Mouse (Mus musculus): ENCODE results near the gene Elane. TPM values are rescaled to one million over a fixed set of nuclear protein-coding genes. Genes with fewer than 3 reads are reported as not detected.

Elane gene
- total and polyA plus RNA-seq, 2 experiments from 2014 or later: not detected

DNA sequence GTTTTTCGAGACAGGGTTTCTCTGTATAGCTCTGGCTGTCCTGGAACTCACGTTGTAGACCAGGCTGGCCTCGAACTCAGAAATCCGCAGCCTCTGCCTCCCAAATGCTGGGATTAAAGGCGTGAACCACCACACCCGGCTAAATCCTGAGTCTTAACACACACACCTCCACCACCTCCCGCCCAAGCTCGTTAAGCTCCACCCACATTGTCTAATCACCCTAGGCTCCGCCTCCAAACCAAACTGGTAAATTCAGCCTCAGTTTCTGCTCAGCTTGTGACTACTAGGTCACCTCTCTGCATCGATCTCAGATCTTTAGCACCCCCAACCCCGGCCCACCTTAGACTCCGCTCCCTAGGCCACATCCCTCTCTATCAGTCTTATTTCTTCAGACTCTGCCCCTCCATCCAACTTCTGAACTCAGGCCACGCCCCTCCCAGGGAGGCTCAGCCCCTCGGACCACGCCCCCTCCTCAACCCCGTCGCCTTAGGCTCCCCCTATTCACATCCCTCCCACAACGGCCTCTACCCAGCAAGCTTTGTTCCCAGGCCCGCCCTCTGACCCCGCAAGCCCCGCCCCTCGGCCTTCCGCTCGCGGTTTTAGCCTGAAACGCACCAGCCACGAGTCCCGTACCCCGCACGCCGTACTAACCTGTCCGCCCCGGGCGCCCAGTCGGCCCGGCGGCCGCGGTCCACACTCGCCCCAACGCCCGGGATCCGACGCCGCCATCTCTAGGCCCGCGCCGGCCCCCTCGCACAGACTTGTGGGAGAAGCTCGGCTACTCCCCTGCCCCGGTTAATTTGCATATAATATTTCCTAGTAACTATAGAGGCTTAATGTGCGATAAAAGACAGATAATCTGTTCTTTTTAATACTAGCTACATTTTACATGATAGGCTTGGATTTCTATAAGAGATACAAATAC, 22.4 kb downstream of the Elane start, which contains the start of gene Med16:
Gene Med16, minus strand, starts transcription at position 757 of the 925 bp plus-strand sequence.
- Histone ChIP-seq H3K9me3 (ENCODE audit: low read length) (no peaks in the 10 kb centered on the region), H3K4me3 (ENCODE audit: low read depth, low read length) (peak within 1 kb of the TSS; percentile 69), H3K27me3 (ENCODE audit: insufficient read depth, low read length) (no peaks in the 10 kb centered on the region), H3K4me1 (ENCODE audit: insufficient read depth) (peaks cover 3% of the 10 kb centered on the region; the same call in 1 of the 2 replicates), H3K27ac (ENCODE audit: low read depth, low read length) (peak within 1 kb of the TSS; percentile 97), H3K36me3 (ENCODE audit: insufficient read depth) (peaks cover 41% of the 10 kb centered on the region), H3K4me2 (ENCODE audit: low read depth) (peak within 1 kb of the TSS; percentile 45), H3K9ac (peak within 1 kb of the TSS; percentile 94)
- WGBS: under 1% methylated on average over 52 of the region's 52 CpGs
- no peak for TF ChIP-seq CTCF (IDR thresholded peaks at IDR 0.05; ENCODE audit: low read depth)
- DNase-seq (peak; percentile 95), ATAC-seq (peak; percentile 94)

DNA sequence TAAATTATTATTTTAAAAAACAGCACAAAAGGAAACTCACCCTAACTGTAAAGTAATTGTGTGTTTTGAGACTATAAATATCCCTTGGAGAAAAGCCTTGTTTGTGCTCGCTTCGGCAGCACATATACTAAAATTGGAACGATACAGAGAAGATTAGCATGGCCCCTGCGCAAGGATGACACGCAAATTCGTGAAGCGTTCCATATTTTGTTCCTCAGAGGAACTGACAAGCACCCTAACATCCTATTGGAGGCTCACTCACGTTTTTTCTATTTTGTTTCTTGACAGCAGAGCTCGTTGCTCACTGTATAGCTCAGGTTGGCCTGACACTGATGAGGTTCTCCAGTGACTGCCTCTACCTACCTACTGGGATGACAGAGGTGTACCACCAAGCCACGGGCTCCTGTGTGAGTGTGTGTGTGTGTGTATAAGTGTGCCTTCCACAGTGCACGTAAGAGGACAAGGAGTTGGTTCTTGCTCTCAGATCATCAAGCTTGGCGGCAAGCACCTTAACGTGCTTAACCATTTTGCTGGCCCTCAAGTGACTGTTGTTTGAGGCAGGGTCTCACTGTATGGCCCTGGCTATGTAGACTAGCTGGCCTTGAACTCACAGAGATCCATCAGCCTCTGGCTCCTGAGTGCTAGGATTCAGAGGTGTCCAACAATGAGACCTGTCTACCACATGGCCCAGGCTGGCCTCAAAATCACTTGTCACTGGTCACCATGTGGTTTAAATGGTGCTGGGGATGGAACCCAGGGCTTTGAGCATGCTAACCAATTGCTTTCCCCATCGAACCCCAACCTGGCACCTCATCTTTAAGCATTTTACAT, 23.3 kb downstream of the Elane start:
- DNase-seq (peak; percentile 83), ATAC-seq (peak; percentile 71)
- Histone ChIP-seq H3K27me3 (ENCODE audit: insufficient read depth, low read length) (no peaks in the 10 kb centered on the region), H3K4me1 (ENCODE audit: insufficient read depth) (peaks cover 3% of the 10 kb centered on the region; the same call in 1 of the 2 replicates), H3K4me3 (ENCODE audit: low read depth, low read length) (peak overlapping the region; percentile 69), H3K36me3 (ENCODE audit: insufficient read depth) (peaks cover 38% of the 10 kb centered on the region), H3K27ac (ENCODE audit: low read depth, low read length) (peak overlapping the region; percentile 97), H3K9ac (peak overlapping the region; percentile 94), H3K9me3 (ENCODE audit: low read length) (no peaks in the 10 kb centered on the region), H3K4me2 (ENCODE audit: low read depth) (peak overlapping the region; percentile 45)
- WGBS: 17% methylated on average over 14 of the region's 14 CpGs
- TF ChIP-seq CTCF (IDR thresholded peaks at IDR 0.05; ENCODE audit: low read depth): no peak

GRCm38 (mm10) chr10:79910556-79910955, 24.5 kb downstream of the Elane start, which contains the start of gene Gm26602:
Gm26602 (plus strand) TSS chr10:79910856.
- Histone ChIP-seq H3K4me2 (ENCODE audit: low read depth) (peak within 1 kb of the TSS; percentile 45), H3K36me3 (ENCODE audit: insufficient read depth) (peaks cover 29% of the 10 kb centered on the region; the same call in 1 of the 2 replicates), H3K27ac (ENCODE audit: low read depth, low read length) (peak within 1 kb of the TSS; percentile 97), H3K4me3 (ENCODE audit: low read depth, low read length) (no peak within 1 kb of the TSS), H3K9ac (peak within 1 kb of the TSS; percentile 94; the same call in 1 of the 2 replicates), H3K4me1 (ENCODE audit: insufficient read depth) (peaks cover 6% of the 10 kb centered on the region), H3K27me3 (ENCODE audit: insufficient read depth, low read length) (no peaks in the 10 kb centered on the region), H3K9me3 (ENCODE audit: low read length) (no peaks in the 10 kb centered on the region)
- WGBS: 95% methylated on average over 4 of the region's 4 CpGs
- ATAC-seq: no peak
- TF ChIP-seq CTCF (IDR thresholded peaks at IDR 0.05; ENCODE audit: low read depth): no peak
- DNase-seq: no peak

DNA sequence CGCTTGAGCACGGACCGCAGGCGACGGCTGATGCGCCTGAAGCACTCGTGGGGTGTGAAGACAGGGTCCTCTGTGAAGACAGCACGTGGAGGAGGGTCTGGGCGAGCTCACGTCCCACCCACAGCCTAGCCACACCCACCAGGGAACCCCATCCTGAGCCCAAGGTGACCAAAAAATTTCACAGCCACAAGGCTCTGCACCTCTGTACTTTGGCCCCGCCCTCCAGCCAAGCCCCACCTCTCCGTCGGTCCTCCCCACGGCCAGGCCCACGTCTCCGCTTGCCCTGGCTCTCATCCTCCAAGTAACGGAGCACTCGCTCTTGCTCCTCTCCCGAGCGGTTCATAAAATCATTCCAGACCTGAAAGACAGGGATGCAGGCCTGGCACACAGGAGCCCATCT, 26.4 kb downstream of the Elane start:
- Histone ChIP-seq H3K27me3 (ENCODE audit: insufficient read depth, low read length) (no peaks in the 10 kb centered on the region), H3K4me3 (ENCODE audit: low read depth, low read length) (no peak overlapping the region), H3K4me1 (ENCODE audit: insufficient read depth) (peaks cover 16% of the 10 kb centered on the region), H3K9me3 (ENCODE audit: low read length) (no peaks in the 10 kb centered on the region), H3K36me3 (ENCODE audit: insufficient read depth) (peaks cover 17% of the 10 kb centered on the region; the same call in 1 of the 2 replicates), H3K9ac (no peak overlapping the region), H3K27ac (ENCODE audit: low read depth, low read length) (no peak overlapping the region), H3K4me2 (ENCODE audit: low read depth) (no peak overlapping the region)
- TF ChIP-seq CTCF (IDR thresholded peaks at IDR 0.05; ENCODE audit: low read depth): no peak
- ATAC-seq (no peak), DNase-seq (no peak)
- WGBS: 74% methylated on average over 20 of the region's 20 CpGs

DNA sequence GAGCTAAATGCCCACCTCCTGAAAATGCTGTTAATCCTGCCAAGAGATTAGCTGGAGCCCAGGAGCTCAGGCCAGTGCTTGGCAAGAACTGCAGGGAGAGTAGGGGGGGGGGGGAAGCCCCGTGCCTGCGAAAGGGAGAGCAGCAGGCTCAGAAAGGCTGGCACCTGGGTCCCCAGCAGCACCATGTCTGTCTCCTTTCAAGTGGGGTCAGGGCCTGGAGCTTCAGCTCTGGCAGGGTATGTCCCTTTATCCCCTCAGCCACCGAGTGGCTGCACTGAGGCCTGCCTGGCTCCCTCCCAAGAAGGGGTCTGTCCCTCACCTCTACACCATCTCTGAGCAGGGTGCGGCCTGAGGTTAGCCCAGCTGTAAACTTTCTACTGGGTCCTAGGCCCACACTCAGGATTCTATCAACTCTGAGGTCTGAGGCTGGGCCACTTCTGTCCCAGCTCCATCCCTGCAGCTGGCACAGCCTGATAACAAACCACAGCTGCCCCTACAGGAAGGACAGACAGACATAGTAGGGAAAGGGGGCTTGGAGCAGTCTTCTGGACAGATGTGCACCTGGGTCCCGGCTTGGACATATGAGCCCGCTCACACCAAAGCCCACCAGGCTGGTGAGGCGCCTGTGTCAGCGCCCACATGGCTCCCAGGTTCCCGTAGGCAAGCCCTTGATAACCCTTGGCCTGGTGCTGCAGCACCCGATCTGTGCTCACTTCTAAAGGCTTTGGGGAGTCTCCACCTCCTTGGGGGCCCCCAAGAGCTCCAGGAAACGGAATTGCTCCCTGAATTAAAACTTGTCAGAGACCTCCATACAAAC, 28.3 kb downstream of the Elane start:
- H3K27ac ChIP-seq (ENCODE audit: low read depth, low read length): no peak overlapping the region
- no peak overlapping the region for H3K9ac ChIP-seq
- peaks cover 17% of the 10 kb centered on the region for H3K27me3 ChIP-seq (ENCODE audit: insufficient read depth, low read length)
- H3K4me3 ChIP-seq (ENCODE audit: low read depth, low read length): no peak overlapping the region
- H3K9me3 ChIP-seq (ENCODE audit: low read length): no peaks in the 10 kb centered on the region
- peaks cover 17% of the 10 kb centered on the region; the same call in 1 of the 2 replicates for H3K36me3 ChIP-seq (ENCODE audit: insufficient read depth)
- no peak for TF ChIP-seq CTCF (IDR thresholded peaks at IDR 0.05; ENCODE audit: low read depth)
- no peak for ATAC-seq
- no peak overlapping the region for H3K4me2 ChIP-seq (ENCODE audit: low read depth)
- 66% methylated on average over 11 of the region's 11 CpGs for WGBS
- H3K4me1 ChIP-seq (ENCODE audit: insufficient read depth): peaks cover 16% of the 10 kb centered on the region
- no peak for DNase-seq
